Mouse (Mus musculus) bone marrow, adult 2 months (tissue): ENCODE results near the gene Prune1.

Experiments
- CTCF ChIP-seq: fragments of 200-500 bp; IDR thresholded peaks from 2 replicates; pipeline ENCODE4 v1.5.1; 2011; ENCODE audit warnings: low read length, control low read depth; ENCODE audit not compliant: control insufficient read depth, insufficient read depth
- POLR2A ChIP-seq: fragments of 200-500 bp; IDR thresholded peaks from 2 replicates; pipeline ENCODE4 v1.6.1; 2011; ENCODE audit warnings: low read depth, mild to moderate bottlenecking, control low read depth, low read length, borderline replicate concordance; ENCODE audit not compliant: control insufficient read depth

DNA sequence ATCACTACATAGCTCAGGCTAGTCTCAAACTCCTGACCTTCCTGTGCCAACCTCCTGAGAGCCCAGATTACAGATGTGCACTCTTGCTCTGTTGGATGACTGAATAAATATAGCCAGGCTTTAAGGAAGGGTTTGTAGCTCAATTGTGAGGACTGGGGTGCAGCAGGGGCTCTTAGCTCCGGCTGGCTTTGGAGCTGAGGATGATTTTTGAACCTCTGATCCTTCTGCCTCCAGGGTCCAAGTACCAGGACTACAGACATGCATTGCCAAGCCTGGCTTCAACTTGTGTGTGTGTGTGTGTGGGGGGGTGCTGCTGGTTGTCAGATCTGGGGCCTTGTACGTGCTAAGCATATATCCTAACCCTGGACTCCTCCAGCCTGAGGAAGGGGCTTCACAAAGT is 11.0 kb upstream of the Prune1 start:
- TF ChIP-seq CTCF = no peak
- TF ChIP-seq POLR2A = no peak
